Mouse (Mus musculus) liver, postnatal 0 days (tissue): ENCODE results near the gene Denr.

Experiments used
- CTCF ChIP-seq: sonication (generic); IDR thresholded peaks from 2 replicates; pipeline ENCODE4 v1.5.1; 2016; ENCODE audit warnings: antibody characterized with exemption, low read depth
- EP300 ChIP-seq: IDR thresholded peaks from 2 replicates; pipeline ENCODE4 v1.6.1; 2016; ENCODE audit warnings: antibody characterized with exemption, low read depth, mild to moderate bottlenecking

- TF ChIP-seq EP300 = no peak
- TF ChIP-seq CTCF = no peak
Observed at GRCm38 (mm10) chr5:123966759-123967158, 59.8 kb downstream of the Denr start.
